Mouse (Mus musculus) hindbrain, embryonic 15.5 days (tissue): ENCODE measurements around the gene Magi2. TPM values are rescaled to one million over a fixed set of nuclear protein-coding genes. Genes with fewer than 3 reads are reported as not detected.
A peak's percentile ranks its signal among the peaks of the same experiment; 100 is the strongest.

Source experiments
- ATAC-seq: fragments of 200-750 bp; cut with Nextera tagmentation; 2 replicates; pipeline ENCODE4 v1.8.0; 2017; ENCODE audit warnings: low read depth, moderate number of reproducible peaks, moderate TSS enrichment; ENCODE audit not compliant: low FRiP score
- H3K27ac ChIP-seq: fragments of 300-500 bp; sonication (generic); replicated peaks from 2 replicates; pipeline ENCODE4 v1.5.1; 2015; ENCODE audit warnings: mild to moderate bottlenecking, inconsistent platforms
- H3K27me3 ChIP-seq: fragments of 300-500 bp; sonication (generic); 2 replicates; pipeline ENCODE4 v1.6.1; 2015; ENCODE audit warnings: control low read depth, inconsistent platforms
- H3K36me3 ChIP-seq: fragments of 300-500 bp; sonication (generic); 2 replicates; pipeline ENCODE4 v1.6.1; 2015; ENCODE audit warnings: control low read depth, inconsistent platforms
- H3K4me1 ChIP-seq: fragments of 300-500 bp; sonication (generic); replicated peaks from 2 replicates; pipeline ENCODE4 v1.6.1; 2015; ENCODE audit warnings: control low read depth, inconsistent platforms
- H3K4me2 ChIP-seq: fragments of 300-500 bp; sonication (generic); 2 replicates; pipeline ENCODE4 v1.6.1; 2015; ENCODE audit warnings: moderate library complexity, mild to moderate bottlenecking, inconsistent platforms
- H3K4me3 ChIP-seq: fragments of 300-500 bp; sonication (generic); 2 replicates; pipeline ENCODE4 v1.5.1; 2015; ENCODE audit warnings: mild to moderate bottlenecking, inconsistent platforms
- H3K9ac ChIP-seq: fragments of 300-500 bp; sonication (generic); 2 replicates; pipeline ENCODE4 v1.6.1; 2015; ENCODE audit warnings: inconsistent platforms
- H3K9me3 ChIP-seq: fragments of 300-500 bp; sonication (generic); 2 replicates; pipeline ENCODE4 v1.6.1; 2016; ENCODE audit warnings: control low read depth, inconsistent platforms
- WGBS: fragments of 180-500 bp; shearing (Covaris S2); methylation state at CpG from one replicate; pipeline ENCODE4 v1.1.7; 2015; 5-methylcytosine and 5-hydroxymethylcytosine counted together
- polyA plus RNA-seq: library from polyadenylated mRNA; unstranded; fragments of >200 nt; fragmentation: Nextera tagmentation; extraction: Ambion mirVana; gene quantifications from 2 replicates; pipeline ENCODE4 v1.2.1, GENCODE M21; 2015

Magi2 gene
- polyA plus RNA-seq, 1 experiment from 2014 or later, result 28.4 TPM

DNA sequence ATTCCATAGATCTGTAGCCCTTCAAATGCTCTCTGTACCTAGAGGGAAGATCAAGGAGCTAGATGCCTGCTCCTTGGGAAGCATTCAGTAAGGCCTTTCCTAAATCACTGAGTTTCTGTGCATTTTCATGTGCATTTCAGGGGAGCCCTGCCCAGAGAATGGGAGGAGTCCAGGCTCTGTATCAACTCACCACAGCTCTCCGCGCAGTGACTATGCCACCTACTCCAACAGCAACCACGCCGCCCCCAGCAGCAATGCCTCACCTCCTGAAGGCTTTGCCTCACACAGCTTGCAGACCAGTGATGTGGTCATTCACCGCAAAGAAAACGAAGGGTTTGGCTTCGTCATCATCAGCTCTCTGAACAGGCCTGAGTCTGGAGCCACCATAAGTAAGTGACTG, 1342.1 kb downstream of the Magi2 start:
- no peaks in the 10 kb centered on the region for H3K4me1 ChIP-seq
- no peak overlapping the region for H3K9ac ChIP-seq
- H3K27me3 ChIP-seq, result no peaks in the 10 kb centered on the region
- no peak overlapping the region for H3K4me3 ChIP-seq
- no peak overlapping the region for H3K4me2 ChIP-seq
- no peak for ATAC-seq
- H3K36me3 ChIP-seq, result peaks cover 7% of the 10 kb centered on the region; the same call in 1 of the 2 replicates
- 98% methylated on average over 7 of the region's 7 CpGs for WGBS
- no peak overlapping the region for H3K27ac ChIP-seq
- no peaks in the 10 kb centered on the region for H3K9me3 ChIP-seq

- Histone ChIP-seq H3K4me1 (0 out of 2 replicates have a peak, but pooled peaks cover 6% of the 10 kb centered on the region), H3K27ac (no peak overlapping the region), H3K4me3 (no peak overlapping the region), H3K27me3 (no peaks in the 10 kb centered on the region), H3K36me3 (0 out of 2 replicates have a peak, but pooled peaks cover 7% of the 10 kb centered on the region), H3K9ac (no peak overlapping the region), H3K9me3 (no peaks in the 10 kb centered on the region), H3K4me2 (no peak overlapping the region)
- ATAC-seq, result no peak
- 57% methylated on average over 2 of the region's 2 CpGs for WGBS
Measured at GRCm38 (mm10) chr5:20574816-20575215, 1348.0 kb downstream of the Magi2 start.

DNA sequence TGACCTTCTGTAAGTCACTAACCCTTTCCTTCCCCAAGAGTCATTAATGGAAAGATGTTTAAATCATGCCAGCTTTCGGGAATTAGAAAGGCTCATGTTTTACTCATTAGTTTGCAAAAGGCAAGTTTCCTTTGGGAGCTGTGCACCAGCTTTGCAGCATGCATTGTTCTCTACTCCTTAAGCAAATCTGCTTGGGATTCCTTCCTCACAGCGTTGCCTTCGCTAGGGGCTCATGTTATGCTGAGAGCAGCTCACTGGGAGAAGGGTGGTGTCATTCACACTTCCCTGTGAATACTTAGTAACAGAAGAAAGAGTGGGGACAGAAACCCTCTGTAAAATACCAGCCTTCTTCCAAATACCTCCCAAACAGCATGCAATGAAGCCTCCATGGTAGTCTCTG, 1349.0 kb downstream of the Magi2 start:
- Histone ChIP-seq H3K36me3 (0 out of 2 replicates have a peak, but pooled peaks cover 7% of the 10 kb centered on the region), H3K4me2 (no peak overlapping the region), H3K9ac (no peak overlapping the region), H3K27ac (no peak overlapping the region), H3K9me3 (no peaks in the 10 kb centered on the region), H3K4me1 (0 out of 2 replicates have a peak, but pooled peaks cover 6% of the 10 kb centered on the region), H3K27me3 (no peaks in the 10 kb centered on the region), H3K4me3 (no peak overlapping the region)
- WGBS, result 29% methylated on average over 3 of the region's 3 CpGs
- ATAC-seq, result no peak

DNA sequence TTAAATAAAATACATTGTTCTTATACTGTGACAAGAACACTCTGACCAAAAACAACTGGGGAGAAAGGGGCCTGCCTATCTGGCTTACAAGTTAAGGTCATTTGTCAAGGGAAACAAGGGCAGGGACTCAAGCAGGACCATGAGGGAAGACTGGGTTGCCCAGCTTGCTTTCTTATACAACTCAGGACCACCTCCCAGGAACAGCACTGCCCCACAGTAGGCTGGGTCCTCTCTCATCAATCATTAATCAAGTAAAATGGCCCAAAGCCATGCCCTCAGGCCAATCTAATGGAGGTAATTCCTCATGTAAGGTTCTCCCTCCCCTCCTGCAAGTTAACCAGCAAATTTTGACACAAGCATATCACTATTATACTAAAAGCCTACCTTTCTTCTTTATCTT, 1349.4 kb downstream of the Magi2 start:
- H3K4me3 ChIP-seq, result no peak overlapping the region
- no peak overlapping the region for H3K9ac ChIP-seq
- H3K27ac ChIP-seq, result no peak overlapping the region
- H3K4me2 ChIP-seq, result no peak overlapping the region
- H3K4me1 ChIP-seq, result 0 out of 2 replicates have a peak, but pooled peaks cover 6% of the 10 kb centered on the region
- H3K27me3 ChIP-seq, result no peaks in the 10 kb centered on the region
- no peaks in the 10 kb centered on the region for H3K9me3 ChIP-seq
- H3K36me3 ChIP-seq, result 0 out of 2 replicates have a peak, but pooled peaks cover 6% of the 10 kb centered on the region
- no peak for ATAC-seq

GRCm38 (mm10) chr5:20578666-20579065, 1351.8 kb downstream of the Magi2 start:
- WGBS, result 72% methylated on average over 3 of the region's 3 CpGs
- H3K27me3 ChIP-seq, result no peaks in the 10 kb centered on the region
- no peak overlapping the region for H3K27ac ChIP-seq
- ATAC-seq, result no peak
- no peaks in the 10 kb centered on the region for H3K9me3 ChIP-seq
- peaks cover 16% of the 10 kb centered on the region for H3K4me1 ChIP-seq
- no peak overlapping the region for H3K4me3 ChIP-seq
- H3K36me3 ChIP-seq, result no peaks in the 10 kb centered on the region
- no peak overlapping the region for H3K9ac ChIP-seq
- no peak overlapping the region for H3K4me2 ChIP-seq

DNA sequence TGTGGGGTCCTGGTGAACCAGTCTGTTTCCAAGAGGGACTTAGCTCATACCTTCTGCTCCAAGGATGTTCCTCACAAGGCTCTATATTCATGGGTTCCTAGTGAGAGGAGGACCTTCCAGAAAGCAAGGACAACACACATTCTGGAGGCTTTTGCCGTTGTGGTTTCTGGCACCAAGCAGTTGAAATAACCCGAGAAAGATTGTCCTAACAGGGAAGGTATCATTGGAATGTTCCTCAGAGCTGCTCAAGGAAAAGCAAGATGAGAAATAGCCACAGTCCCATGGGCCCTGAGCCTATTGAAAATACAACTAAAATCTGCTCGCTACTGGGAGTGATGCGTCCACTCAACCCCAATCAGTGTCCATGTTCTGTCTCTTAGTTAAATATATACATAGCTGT, 1353.8 kb downstream of the Magi2 start:
- ATAC-seq, result no peak
- Histone ChIP-seq H3K27ac (no peak overlapping the region), H3K27me3 (no peaks in the 10 kb centered on the region), H3K4me3 (no peak overlapping the region), H3K4me2 (no peak overlapping the region), H3K9ac (no peak overlapping the region), H3K9me3 (no peaks in the 10 kb centered on the region), H3K36me3 (no peaks in the 10 kb centered on the region), H3K4me1 (peaks cover 21% of the 10 kb centered on the region)
- 94% methylated on average over 4 of the region's 4 CpGs for WGBS

DNA sequence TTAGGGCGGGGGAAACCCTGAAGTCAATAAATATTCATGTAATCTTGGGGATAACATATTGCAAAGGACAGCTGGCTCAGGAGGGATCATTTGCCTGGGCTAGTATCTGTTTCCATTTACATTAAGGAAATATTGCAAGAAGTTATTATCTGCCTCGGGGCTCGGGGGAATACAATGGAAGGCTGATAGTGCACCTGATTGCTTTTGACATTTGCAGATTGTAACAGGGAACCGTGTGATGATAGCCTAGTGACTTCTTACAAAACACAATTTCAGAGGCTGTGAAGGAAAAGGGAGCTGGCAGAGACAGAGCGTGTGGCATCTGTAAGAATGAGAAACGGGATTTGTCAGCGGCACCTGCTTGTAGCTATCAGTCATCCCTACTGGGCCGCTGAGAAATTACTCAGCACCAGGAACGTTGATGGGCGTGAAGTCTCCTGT, 1356.2 kb downstream of the Magi2 start:
- Histone ChIP-seq H3K27ac (peak overlapping the region; percentile 49), H3K36me3 (no peaks in the 10 kb centered on the region), H3K4me1 (peaks cover 17% of the 10 kb centered on the region), H3K9ac (no peak overlapping the region), H3K9me3 (no peaks in the 10 kb centered on the region), H3K4me2 (0 out of 2 replicates have a peak overlapping the region, but pooled peaks have one; percentile 15), H3K4me3 (no peak overlapping the region), H3K27me3 (no peaks in the 10 kb centered on the region)
- 23% methylated on average over 10 of the region's 10 CpGs for WGBS
- peak; percentile 79 for ATAC-seq

GRCm38 (mm10) chr5:20583639-20584038, 1356.8 kb downstream of the Magi2 start:
- 40% methylated on average over 3 of the region's 3 CpGs for WGBS
- H3K36me3 ChIP-seq, result no peaks in the 10 kb centered on the region
- ATAC-seq, result no peak
- no peak overlapping the region for H3K4me2 ChIP-seq
- H3K27me3 ChIP-seq, result no peaks in the 10 kb centered on the region
- peaks cover 17% of the 10 kb centered on the region for H3K4me1 ChIP-seq
- no peaks in the 10 kb centered on the region for H3K9me3 ChIP-seq
- H3K9ac ChIP-seq, result no peak overlapping the region
- H3K4me3 ChIP-seq, result no peak overlapping the region
- H3K27ac ChIP-seq, result no peak overlapping the region; the same call in 1 of the 2 replicates

DNA sequence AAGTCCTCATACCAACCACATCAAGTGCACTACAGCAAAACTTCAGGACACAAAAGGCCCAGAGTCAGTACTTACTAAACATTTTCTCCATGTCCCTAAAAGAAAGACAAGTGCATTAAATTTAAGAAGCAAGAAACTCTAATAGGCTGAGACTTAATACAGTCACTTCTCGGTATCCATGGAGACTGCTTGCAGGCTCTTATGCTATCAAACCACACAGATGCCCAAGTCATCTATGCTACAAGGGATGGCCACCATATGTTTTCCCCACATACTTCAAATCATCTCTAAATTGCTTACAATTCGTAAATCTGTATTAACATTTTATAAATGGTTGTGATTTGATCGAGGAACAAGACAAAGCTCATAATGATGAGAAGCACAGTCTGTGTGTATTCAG, 1357.9 kb downstream of the Magi2 start:
- 76% methylated on average over 3 of the region's 3 CpGs for WGBS
- ATAC-seq, result no peak
- Histone ChIP-seq H3K9me3 (no peaks in the 10 kb centered on the region), H3K4me2 (no peak overlapping the region), H3K9ac (no peak overlapping the region), H3K36me3 (no peaks in the 10 kb centered on the region), H3K4me1 (peaks cover 17% of the 10 kb centered on the region), H3K4me3 (no peak overlapping the region), H3K27ac (no peak overlapping the region), H3K27me3 (no peaks in the 10 kb centered on the region)

GRCm38 (mm10) chr5:20589731-20590130, 1362.9 kb downstream of the Magi2 start:
- Histone ChIP-seq H3K27ac (no peak overlapping the region), H3K27me3 (no peaks in the 10 kb centered on the region), H3K4me1 (peaks cover 4% of the 10 kb centered on the region; the same call in 1 of the 2 replicates), H3K9ac (no peak overlapping the region), H3K4me2 (no peak overlapping the region), H3K9me3 (no peaks in the 10 kb centered on the region), H3K4me3 (no peak overlapping the region), H3K36me3 (no peaks in the 10 kb centered on the region)
- ATAC-seq, result no peak
- WGBS, result 66% methylated on average over 3 of the region's 3 CpGs

- Histone ChIP-seq H3K4me1 (no peaks in the 10 kb centered on the region), H3K9me3 (no peaks in the 10 kb centered on the region), H3K4me2 (no peak overlapping the region), H3K27me3 (no peaks in the 10 kb centered on the region), H3K9ac (no peak overlapping the region), H3K4me3 (no peak overlapping the region), H3K27ac (no peak overlapping the region), H3K36me3 (0 out of 2 replicates have a peak, but pooled peaks cover 4% of the 10 kb centered on the region)
- 78% methylated on average over 3 of the region's 3 CpGs for WGBS
- ATAC-seq, result no peak
Measured at GRCm38 (mm10) chr5:20598196-20598595, 1371.4 kb downstream of the Magi2 start.

GRCm38 (mm10) chr5:20603756-20604469, 1377.1 kb downstream of the Magi2 start:
- H3K36me3 ChIP-seq, result peaks cover 9% of the 10 kb centered on the region; the same call in 1 of the 2 replicates
- H3K4me3 ChIP-seq, result no peak overlapping the region
- 20% methylated on average over 7 of the region's 7 CpGs for WGBS
- no peaks in the 10 kb centered on the region for H3K27me3 ChIP-seq
- H3K9me3 ChIP-seq, result no peaks in the 10 kb centered on the region
- no peak overlapping the region for H3K4me2 ChIP-seq
- no peak overlapping the region for H3K27ac ChIP-seq
- H3K4me1 ChIP-seq, result no peaks in the 10 kb centered on the region
- no peak overlapping the region for H3K9ac ChIP-seq
- no peak for ATAC-seq
